Mouse (Mus musculus): Measurements from ENCODE around the gene Casd1.

- TF ChIP-seq GATA1 (IDR thresholded peaks at IDR 0.05; ENCODE audit: borderline replicate concordance, low read length) (no peak), FLI1 (IDR thresholded peaks at IDR 0.05; ENCODE audit: low read length) (no peak)
Measured at GRCm38 (mm10) chr6:4647351-4647750, 46.7 kb downstream of the Casd1 start.

Data from megakaryocyte, embryonic 14.5 days (primary cell).